Mouse (Mus musculus) common myeloid progenitor, adult 5-6 weeks (primary cell): ENCODE results near the gene Abcc9. TPM values are rescaled to one million over a fixed set of nuclear protein-coding genes. Genes with fewer than 3 reads are reported as not detected.

Experiments used
- ATAC-seq: replicated peaks from 2 replicates; pipeline ENCODE4 v1.8.0; 2016; ENCODE audit warnings: low read depth, mild to moderate bottlenecking, moderate TSS enrichment, inconsistent platforms; ENCODE audit not compliant: poor library complexity, severe bottlenecking
- total RNA-seq: library from RNA; stranded (forward); fragments of 200-1000, 187-1606 nt; gene quantifications from 2 replicates; pipeline ENCODE4 v1.2.3, GENCODE M21; 2017

Gene Abcc9
- total RNA-seq = not detected in 2 replicates

DNA sequence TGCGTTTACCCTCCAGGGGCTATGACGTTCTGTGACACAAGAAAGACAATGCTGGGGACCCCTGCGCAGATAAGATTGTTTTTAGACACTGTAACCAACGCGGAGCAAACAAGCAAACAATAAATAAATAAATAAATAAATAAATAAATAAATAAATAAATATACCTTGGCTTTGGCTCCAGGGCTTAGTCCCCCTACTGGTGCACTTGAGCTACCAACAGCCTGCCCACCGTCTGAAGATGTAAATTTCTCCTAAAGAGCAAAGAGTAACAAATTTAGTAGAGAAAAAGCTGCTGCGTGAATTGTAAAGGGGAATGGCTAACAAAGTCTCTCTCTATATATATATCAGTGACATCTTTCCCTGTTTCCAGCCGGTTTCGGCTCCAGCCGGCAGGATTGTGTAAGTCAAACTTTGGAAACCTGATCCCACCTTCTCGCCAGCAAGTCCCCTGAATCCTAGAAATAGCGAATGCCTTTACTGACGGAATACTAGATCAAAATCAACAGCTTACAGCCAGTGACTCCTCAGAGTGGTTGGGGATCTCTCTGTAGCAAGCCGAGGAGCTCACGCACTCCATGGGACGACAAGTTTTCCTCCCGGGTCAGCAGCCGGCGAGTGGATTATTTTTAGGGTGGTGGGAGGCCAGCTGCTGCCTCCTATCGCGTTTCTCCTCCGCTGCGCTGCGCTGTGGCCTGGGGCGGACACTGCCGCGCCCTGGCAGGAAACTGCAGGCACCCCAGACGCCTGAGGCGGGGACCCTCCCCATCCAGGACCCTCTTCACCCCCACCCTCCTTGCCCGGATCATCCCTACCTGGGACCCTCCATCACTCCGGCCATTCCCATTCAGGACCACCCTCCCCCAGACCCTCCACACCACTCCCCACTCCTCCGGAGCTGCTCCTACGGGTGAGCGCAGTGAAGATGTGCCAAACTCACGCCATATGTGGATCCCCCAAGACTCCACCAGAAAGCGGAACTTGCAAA, at the start of gene Abcc9:
Gene Abcc9, minus strand, starts transcription at position 664 of the 986 bp plus-strand sequence.
- ATAC-seq = peak; percentile 54

DNA sequence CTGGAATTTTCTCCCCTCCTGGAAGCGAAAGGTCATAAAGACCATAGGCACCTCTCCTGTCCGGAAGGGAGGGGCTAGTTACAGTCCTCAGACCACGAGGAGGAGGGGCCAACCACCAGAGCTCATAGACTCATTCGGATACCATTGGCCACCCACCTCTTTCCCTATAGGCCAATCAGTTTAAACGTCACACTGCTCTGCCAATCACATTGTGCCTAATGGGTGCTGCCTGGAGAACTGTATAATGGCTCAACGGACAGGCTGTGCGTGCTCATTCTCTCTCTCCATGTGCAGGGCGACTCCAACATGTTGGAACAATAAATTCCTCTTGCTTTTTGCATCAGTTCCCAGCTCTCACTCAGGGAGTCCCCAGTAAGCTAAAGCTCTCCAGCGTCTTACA, 49.2 kb upstream of the Abcc9 start:
- ATAC-seq = no peak

DNA sequence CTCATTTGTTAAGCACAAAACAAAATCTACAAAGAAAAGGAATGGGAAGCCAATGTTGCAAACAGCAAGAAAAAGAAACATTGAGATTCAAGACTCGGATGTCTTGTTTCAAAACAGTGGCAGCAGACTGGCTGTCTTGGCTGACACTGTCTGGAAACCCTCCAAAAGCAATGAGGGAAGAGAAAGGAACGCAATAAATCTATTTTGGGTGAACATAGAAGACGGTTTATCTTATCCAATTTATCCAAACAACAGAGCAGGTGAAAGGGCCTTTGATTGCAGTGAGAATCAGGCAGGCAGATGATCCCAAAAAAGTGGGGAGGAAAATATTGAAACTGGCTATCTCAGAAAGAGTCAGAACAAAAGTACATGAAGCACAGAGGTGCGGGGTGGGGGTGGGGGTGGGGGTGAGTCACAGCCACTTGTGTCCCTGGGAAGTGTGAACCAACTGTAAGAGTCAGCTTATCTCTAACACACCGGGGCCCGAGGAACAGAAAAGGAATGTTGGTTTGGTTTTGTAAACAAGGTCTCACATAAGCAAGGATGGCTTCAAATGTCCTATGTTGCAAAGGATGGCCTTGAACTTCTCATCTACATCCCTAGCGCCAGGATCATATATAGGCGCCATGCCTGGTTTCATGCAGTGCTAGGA, 46.1 kb upstream of the Abcc9 start:
- ATAC-seq = no peak

GRCm38 (mm10) chr6:142747165-142747564, 45.0 kb upstream of the Abcc9 start:
- peak; percentile 76 for ATAC-seq

DNA sequence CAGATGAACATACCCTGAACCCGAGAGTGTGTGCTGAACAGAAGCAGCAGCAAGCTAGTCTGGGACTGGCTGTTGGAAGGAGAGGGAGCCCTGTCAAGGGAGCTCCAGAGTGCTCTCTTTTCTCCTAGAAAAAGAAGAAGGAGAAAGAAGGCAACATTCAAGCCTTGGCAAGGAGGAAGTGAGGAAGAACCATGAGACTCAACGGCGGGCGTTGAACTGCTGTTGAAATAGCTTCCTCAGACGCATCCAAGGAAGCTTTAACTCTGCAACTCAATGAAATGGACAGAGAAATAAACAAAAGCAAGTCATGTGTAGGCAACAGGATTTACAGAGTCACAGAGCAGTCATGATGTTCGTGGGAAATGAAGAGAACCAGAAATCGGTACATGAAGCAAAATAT, 44.6 kb upstream of the Abcc9 start:
- peak; percentile 64 for ATAC-seq

DNA sequence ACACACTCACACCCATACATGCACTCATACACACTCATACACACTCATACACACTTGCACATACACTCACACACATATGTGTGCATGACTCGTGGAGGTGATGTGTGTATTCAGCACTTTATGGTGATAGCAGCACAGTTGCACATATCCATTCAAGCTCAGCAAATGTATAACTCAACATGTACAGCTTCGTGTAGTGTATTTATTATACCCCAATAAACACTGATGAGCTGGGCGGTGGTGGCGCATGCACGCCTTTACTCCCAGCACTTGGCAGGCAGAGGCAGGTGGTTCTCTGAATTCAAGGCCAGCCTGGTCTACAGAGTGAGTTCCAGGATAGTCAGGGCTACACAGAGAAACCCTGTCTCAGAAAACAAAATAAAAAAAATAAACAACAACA, 43.4 kb upstream of the Abcc9 start:
- no peak for ATAC-seq

GRCm38 (mm10) chr6:142743193-142743592, 41.1 kb upstream of the Abcc9 start:
- no peak for ATAC-seq

DNA sequence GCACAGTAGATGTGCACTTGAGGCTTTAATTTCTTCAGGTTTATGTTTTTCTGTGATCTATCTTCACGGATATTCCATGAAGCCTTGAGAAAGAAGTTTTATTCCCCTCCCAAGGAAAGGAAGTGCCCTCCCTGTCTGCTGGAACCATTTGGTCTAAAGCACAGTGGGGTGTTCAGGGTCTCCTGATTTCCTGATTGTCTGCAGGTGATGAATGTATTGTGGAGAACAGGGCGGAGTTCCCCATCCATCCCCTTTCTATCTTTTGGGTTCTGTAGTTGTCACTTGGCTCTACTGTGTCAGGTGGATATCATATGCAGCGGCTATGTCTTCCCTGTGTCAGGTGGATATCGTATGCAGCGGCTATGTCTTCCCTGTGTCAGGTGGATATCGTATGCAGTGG, 39.6 kb upstream of the Abcc9 start:
- no peak for ATAC-seq

DNA sequence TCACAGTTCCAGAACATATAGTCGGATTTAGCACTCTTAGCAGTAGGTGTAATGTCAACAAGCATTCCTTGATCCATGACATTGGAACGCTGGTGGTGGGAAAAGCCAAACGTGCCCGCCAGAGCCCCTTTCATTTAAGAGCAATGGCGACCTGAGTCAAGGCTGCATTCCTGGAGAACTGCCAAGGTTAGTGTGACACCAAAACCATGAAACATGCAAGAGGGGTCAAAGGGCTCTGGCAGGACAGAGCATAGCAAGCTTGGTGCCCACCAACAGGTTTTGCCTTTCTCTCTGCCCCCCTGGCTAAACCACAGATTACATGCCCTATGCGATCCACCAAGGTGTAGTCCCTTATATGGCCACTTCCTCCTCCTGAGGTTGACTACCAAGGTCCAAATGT, 36.5 kb upstream of the Abcc9 start:
- no peak for ATAC-seq

DNA sequence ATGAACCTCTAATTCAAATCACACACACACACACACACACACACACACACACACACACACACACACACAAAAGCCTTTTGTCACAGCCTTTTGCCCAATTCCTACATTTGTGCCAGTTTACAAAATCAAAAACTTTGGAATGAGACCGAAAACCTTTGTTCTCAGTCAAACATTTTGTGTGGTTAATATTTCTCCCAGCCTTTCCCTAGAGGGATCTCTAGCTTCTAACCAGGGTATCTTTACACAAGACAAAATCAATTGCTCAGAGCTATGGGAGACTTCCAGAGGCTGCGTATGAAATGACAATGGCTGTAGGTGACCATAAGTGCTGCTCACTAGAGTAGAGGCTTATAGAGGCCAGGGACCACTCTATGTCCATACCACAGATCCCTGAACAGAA, 36.1 kb upstream of the Abcc9 start:
- no peak for ATAC-seq

GRCm38 (mm10) chr6:142735302-142736005, 33.3 kb upstream of the Abcc9 start:
- ATAC-seq = peak; percentile 83

GRCm38 (mm10) chr6:142732567-142733290, 30.6 kb upstream of the Abcc9 start:
- ATAC-seq = no peak

GRCm38 (mm10) chr6:142726032-142726431, 23.9 kb upstream of the Abcc9 start:
- ATAC-seq = no peak

GRCm38 (mm10) chr6:142721731-142722130, 19.6 kb upstream of the Abcc9 start:
- ATAC-seq = no peak

DNA sequence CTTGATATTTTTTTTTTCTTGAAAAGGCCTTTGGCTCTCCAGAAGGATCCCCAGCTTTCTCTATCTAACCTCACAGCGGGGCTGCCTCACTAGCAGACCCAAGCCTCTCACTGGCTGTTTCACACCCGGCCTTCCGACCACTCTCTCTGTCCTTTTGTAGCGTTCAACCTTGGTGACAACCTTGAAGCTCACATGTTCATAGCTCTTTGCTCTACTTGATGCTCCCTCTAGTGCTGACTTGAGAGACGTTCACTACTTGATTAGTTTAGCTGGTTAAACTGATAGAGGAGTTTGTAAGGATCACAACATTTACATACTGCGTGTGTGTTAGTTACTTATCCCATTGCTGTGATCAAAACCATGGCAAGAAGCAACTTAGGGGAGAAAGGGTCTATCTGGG, 18.5 kb upstream of the Abcc9 start:
- 0 out of 2 replicates have a peak, but pooled peaks have one; percentile 36 for ATAC-seq

DNA sequence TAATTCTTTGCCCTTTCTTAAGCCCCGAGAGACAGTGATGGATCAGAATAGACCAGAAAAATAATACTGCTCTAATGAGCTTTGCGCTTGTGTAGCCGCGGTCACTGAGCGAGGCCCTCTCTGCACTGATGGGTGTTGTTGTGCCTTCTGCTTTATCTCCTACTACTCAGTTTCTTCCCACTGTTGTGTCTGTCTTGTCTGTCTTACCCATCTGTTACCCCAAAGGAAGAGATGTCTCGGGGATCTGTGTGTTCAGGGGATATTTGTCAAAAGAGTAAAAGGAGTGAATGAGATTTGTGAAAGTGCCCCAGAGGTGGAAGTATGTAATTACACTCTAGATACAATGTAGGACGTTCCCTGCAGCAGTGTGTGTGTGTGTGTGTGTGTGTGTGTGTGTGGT, 16.1 kb upstream of the Abcc9 start:
- peak; percentile 60; the same call in 1 of the 2 replicates for ATAC-seq

DNA sequence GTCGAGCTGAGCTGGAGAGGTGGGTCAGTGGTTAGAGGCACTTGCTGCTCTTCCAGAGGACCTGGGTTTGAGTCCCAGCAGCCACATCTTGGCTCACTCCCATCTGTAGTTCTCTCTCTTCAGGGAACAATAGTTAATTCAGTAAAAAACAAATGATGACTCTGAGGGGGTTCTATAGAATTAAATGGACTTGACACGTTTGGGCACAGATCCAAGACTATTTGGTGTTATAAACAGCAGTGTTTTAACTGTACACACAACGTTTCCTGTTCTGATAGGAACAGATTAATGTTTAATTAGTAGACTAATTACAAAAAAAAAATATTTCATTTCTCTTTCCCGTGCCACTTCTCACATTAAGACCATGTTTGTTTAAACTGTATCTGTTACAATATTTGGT, 15.1 kb upstream of the Abcc9 start:
- no peak for ATAC-seq

GRCm38 (mm10) chr6:142715026-142715425, 12.9 kb upstream of the Abcc9 start:
- no peak for ATAC-seq

GRCm38 (mm10) chr6:142711106-142711505, 9.0 kb upstream of the Abcc9 start:
- no peak for ATAC-seq

- ATAC-seq = no peak
These were observed 8.6 kb upstream of the Abcc9 start for GRCm38 (mm10) chr6:142710690-142711089.
